Mouse (Mus musculus) gastrocnemius, adult 18-20 months (tissue): ENCODE data around the gene Lrrc61. TPM values are rescaled to one million over a fixed set of nuclear protein-coding genes. Genes with fewer than 3 reads are reported as not detected.
"Not testable (repeated sequence)": the region's sequence is repeated elsewhere in the genome, so short reads cannot be mapped to it uniquely, and the experiment has no call there.

Experiments
- DNase-seq: peaks from one replicate; pipeline ENCODE4 v3.0.0; 2021; ENCODE audit warnings: low spot score
- long read RNA-seq, 2 experiments: library from polyadenylated mRNA; stranded (forward); transcript quantifications; one replicate each; pipeline ENCODE4 v2.0.0; 2021
- total RNA-seq, 2 experiments: library from RNA; stranded (reverse); gene quantifications; 2 replicates each; pipeline ENCODE4 v1.2.3; 2021

Lrrc61 gene
- 10 to 100 TPM; 21.1 to 25.5 TPM for total RNA-seq
- long read RNA-seq, experiment 1, transcript Lrrc61-202 (3 exons, 2,913 nt) = major isoform, 22 of 40 reads
- long read RNA-seq, experiment 1, partial matches to known transcripts = 0 of 40 reads
- long read RNA-seq, experiment 1, other reads (novel, unspliced or antisense) = 12 of 40 reads
- long read RNA-seq, experiment 2, transcript Lrrc61-202 (3 exons, 2,913 nt) = major isoform, 15 of 37 reads
- long read RNA-seq, experiment 2, transcript Lrrc61-205 (3 exons, 666 nt) = minor isoform, 7 of 37 reads
- long read RNA-seq, experiment 2, partial matches to known transcripts = 0 of 37 reads
- long read RNA-seq, experiment 2, other reads (novel, unspliced or antisense) = 11 of 37 reads

DNA sequence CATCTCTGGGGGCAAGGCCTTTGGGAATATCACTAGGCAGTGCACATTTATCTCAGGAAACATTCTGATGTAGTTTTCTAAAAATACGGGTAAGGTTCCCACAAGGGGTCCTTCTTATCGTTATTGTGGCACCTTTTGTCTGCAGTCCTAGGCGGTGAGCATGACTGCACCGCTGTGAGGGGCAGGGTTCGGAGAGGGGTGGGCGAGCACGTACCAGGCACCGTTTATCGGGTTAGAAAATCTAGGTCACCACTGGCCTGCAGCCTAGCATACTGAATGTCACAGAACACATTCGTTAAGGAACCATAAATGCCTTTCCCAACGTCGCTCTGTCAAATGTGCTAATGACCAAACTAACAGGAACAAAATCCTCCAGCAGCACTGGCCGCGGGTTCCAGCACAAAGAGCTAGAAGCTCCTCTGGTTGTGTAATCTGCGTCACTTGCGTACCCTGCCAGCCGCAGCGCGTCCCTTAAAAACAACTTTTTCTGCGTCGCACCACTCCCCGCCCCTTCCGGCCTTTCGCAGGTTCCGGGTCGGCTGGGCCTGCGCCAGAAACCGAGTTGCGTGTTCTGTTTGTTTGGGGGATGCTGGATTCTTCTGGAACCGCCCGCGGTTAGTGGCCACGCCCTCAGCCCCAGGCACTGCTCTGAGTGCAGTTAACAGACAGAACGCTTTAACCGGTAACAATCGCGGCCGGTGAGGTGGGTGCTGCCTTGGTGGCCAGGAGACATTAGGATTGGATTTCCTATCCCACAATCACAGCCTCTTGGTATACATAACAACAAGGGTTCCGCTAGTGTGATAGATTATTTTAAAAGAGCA, at the start of gene Lrrc61:
TSS of gene Lrrc61 (plus strand) at position 517 of the 824 bp plus-strand sequence.
- peak; percentile 99 for DNase-seq

DNA sequence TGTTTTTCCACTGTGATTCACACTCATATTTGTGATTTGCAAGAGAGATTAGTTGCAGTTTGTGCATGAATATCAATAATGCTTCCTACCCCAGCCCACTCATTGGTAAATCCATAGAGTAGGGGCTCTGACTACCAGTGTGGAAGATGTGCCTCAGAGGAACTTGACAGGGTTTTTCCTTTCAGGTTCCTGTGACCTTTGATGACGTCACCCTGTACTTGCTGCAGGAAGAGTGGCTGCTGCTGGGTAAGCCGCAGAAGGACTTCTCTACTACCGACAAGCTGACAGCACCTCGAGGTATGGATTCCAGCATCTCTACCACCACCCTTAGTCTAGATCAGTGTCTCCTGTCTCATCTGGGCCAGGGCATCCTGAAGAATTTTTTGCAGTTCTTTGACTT, 46.5 kb upstream of the Lrrc61 start:
- DNase-seq = no peak

- DNase-seq = no peak
These were observed 44.2 kb upstream of the Lrrc61 start for GRCm38 (mm10) chr6:48510426-48510825.

- no peak for DNase-seq
These were observed 42.7 kb upstream of the Lrrc61 start for GRCm38 (mm10) chr6:48511861-48512260.

DNA sequence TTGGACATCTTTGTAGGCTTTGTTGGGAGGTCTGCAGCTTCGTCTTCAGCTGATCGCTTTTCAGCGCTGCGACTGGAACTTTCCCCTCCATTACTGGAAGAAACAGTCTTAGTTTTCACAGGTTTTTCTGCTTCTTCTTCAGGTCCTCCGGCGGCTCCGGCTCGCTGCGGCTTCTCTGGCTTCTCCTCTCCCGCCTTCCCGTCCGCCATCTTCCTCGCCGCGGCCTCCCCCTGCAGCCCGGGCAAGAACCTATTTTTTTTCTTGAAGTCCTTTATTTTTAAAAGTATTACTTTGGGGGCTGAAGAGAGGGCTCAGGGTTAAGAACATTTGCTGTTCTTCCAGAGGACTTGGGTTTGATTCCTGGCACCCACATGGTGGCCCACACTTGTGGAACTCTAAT, 29.7 kb upstream of the Lrrc61 start:
- DNase-seq = not testable (repeated sequence)

- DNase-seq = no peak
These were observed 26.7 kb upstream of the Lrrc61 start for GRCm38 (mm10) chr6:48527901-48528300.

GRCm38 (mm10) chr6:48529261-48529660, 25.3 kb upstream of the Lrrc61 start:
- DNase-seq = no peak

GRCm38 (mm10) chr6:48529871-48530440, 24.6 kb upstream of the Lrrc61 start:
- no peak for DNase-seq

GRCm38 (mm10) chr6:48530862-48531261, 23.7 kb upstream of the Lrrc61 start:
- DNase-seq = no peak

DNA sequence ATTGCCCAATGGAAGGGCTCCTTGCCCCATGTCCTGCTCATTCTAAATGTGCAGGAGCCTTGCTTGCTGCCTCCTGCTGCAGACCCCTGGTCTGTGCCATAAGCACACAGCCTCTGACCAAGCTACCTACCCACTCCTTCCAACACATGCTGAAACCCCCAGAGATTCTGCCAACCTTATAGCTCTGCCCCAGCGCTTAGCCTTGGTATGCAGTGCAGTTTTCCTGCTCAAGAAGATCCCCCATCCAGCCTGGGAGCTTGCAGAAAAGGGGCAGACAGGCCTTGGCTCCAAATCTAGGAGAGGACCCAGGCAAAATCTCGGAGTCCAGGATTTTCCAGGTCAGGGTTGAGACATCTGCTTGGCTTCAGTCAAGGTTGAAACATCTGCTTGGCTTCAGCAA, 21.1 kb upstream of the Lrrc61 start:
- no peak for DNase-seq

- no peak for DNase-seq
These were observed 19.7 kb upstream of the Lrrc61 start for GRCm38 (mm10) chr6:48534913-48535312.

GRCm38 (mm10) chr6:48536091-48536490, 18.5 kb upstream of the Lrrc61 start:
- DNase-seq = no peak

GRCm38 (mm10) chr6:48537105-48537954, 17.3 kb upstream of the Lrrc61 start, which contains the start of gene Atp6v0e2:
Gene Atp6v0e2 (plus strand): TSS chr6:48537615.
- peak; percentile 87 for DNase-seq

DNA sequence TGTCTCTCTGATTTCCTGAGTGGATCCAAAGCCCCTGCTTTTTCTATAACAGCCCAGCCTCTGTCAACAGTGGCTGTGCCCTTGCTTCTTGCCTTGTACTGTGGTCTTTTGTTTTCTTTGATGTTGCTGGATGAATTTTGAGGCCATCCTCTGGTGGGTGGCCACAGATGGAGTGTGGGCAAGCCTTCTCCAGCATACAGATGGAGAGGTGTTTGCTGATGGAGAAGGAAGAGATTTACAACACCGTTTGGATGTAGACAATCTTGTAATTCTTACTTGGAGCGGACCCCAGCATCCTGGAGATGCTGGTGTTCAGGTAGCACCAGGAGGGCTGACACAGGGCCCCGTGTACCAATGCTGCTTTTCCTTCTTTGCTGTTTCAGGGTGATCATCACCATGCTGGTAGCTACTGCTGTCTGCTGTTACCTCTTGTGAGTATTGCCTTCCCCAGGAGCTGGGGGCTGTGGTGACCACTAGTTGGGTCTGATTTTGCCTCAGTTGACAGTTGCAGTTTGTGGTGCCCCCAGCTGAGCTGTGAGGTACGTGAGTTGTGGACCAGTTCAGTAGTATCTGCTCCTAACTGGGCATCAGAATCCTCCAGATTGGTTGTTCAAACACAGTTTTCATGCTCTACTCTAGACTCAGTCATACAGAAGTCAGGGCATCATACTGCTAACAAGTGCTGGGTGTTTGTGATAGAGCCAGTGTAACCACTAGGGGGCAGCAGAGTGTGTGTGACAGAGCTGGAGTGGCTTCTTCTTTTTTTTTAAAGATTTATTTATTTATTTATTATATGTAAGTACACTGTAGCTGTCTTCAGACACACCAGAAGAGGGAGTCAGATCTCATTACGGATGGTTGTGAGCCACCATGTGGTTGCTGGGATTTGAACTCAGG, 15.5 kb upstream of the Lrrc61 start:
- peak; percentile 83 for DNase-seq

- no peak for DNase-seq
These were observed 14.7 kb upstream of the Lrrc61 start for GRCm38 (mm10) chr6:48539860-48540259.

DNA sequence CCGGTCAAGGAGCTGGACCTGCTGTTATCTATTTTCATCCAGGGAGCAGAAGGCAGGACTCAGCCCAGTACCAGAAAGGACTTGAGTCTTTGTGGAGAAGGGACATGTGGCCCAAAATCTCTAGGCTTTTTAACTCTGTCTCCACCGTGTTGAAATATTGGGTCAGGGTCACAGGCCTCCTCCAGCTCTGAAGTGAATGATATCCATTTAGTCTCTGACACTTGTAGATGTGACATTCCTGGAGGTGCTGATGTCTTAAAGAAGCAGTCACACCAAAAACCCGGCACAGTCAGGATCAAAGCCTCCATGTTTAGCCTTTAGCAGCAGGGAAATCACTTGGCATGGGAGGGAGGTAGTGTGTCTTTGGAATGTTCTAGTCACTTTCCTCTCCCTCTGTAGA, 13.9 kb upstream of the Lrrc61 start:
- no peak for DNase-seq

- DNase-seq = peak; percentile 90
These were observed 12.8 kb upstream of the Lrrc61 start for GRCm38 (mm10) chr6:48541560-48542450.

DNA sequence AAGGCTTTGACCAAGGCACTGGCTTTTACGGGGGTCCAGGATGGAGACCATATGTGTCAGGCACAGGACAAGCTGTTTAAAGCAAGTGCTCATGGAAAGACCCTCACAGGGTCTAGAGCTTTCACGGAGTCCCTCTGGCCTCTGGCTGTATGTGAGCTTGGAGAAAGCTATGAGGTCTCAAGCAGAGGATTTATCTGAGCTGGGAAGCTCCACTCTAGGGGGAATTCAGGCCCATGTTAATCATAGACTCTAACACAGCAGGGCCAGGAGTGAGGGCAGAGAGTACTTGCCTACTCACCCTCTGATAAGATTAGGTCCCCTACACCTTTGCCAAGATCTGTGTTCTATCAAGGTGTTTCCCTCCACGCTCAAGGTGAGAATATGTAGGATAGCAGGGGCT, 12.0 kb upstream of the Lrrc61 start:
- DNase-seq = no peak

GRCm38 (mm10) chr6:48545251-48545650, 9.3 kb upstream of the Lrrc61 start:
- DNase-seq = no peak
